ENCODE assay signal across 9 mouse cellular contexts in the genomic region with DNA sequence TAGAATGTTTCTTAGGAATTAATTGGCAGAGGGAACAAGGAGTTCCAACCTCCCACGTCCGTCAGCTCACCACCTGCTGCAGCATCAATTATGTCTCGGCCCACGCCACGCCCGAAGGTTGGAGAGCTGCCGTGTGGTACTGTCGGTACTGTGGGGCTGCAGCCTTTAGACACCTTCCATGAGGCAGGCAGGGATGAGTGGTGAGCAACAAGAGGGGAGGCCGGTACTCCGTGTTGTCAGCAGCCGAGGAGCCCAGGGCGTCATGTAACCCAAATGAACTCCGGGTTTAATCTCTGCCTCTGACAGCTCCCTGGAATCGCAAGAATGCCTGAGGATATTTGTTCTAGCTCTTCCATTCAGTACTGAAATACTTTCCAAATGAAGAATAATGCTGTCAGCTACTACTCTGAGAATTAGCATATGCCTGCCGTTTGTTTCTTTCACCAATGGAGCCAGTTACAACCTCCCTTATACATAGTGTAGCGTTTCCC.
DNase-seq lines count a peak whose midpoint lies in the region; ATAC-seq and TF ChIP-seq lines count a peak whose summit lies in the region.
"Had no signal": no experiment of that assay in that cellular context is flagged by ENCODE, and none has a peak within 500 bp of the region (broad histone marks: within the 10 kb centered on the region; RNA-seq: fewer than 3 reads in every experiment).

No protein-coding gene starts in this region.

- ATAC-seq in intestine, embryonic 15.5 days = no peak

- peak; percentile 80 for DNase-seq in heart, embryonic 10.5 days (ENCODE audit: low spot score)
- DNase-seq in heart, adult 8-10 months (ENCODE audit: low spot score) = no peak
- peak; percentile 19 to 26 for DNase-seq in heart, postnatal 14 days
- peak; percentile 89 to 91 for DNase-seq in left cerebral cortex, postnatal 36 days (ENCODE audit: low spot score in 2 of 2)
- DNase-seq in B cell, adult 2 months = no peak
- DNase-seq in gastrocnemius, postnatal 14 days = no peak

- H3K9me3 ChIP-seq in heart, embryonic 10.5 days = no peaks in the 10 kb centered on the region
- H3K9me3 ChIP-seq in intestine, embryonic 15.5 days = no peaks in the 10 kb centered on the region
- H3K9me3 ChIP-seq: neural tube, embryonic 13.5 days had no signal

- no peaks in the 10 kb centered on the region for H3K36me3 ChIP-seq in heart, embryonic 10.5 days
- no peaks in the 10 kb centered on the region for H3K36me3 ChIP-seq in intestine, embryonic 15.5 days
- H3K36me3 ChIP-seq: neural tube, embryonic 13.5 days had no signal

- H3K4me1 ChIP-seq in heart, embryonic 10.5 days = 0 out of 2 replicates have a peak, but pooled peaks cover 14% of the 10 kb centered on the region
- H3K4me1 ChIP-seq in cortical plate, adult 2 months (ENCODE audit: control insufficient read depth, insufficient read depth, low read length) = peaks cover 8% of the 10 kb centered on the region; the same call in 1 of the 2 replicates
- no peaks in the 10 kb centered on the region for H3K4me1 ChIP-seq in intestine, embryonic 15.5 days (replicated peaks)

- no peak overlapping the region for H3K9ac ChIP-seq in intestine, embryonic 15.5 days
- H3K9ac ChIP-seq: neural tube, embryonic 13.5 days had no signal

- intact Hi-C loops in heart, postnatal 14 days (cut with DNase I) = no loop called here
- intact Hi-C loops in left cerebral cortex, postnatal 36 days (cut with DNase I) = loop anchor here (5.0 kb wide), 1 partner anchor 144 kb away; no protein-coding TSS in a partner anchor
- intact Hi-C loops in gastrocnemius, postnatal 14 days (cut with DNase I; ENCODE audit: low total_unique reads) = no loop called here

- TF ChIP-seq CTCF in cortical plate, adult 2 months (IDR thresholded peaks at IDR 0.05; ENCODE audit: extremely low read depth, insufficient read depth, low read length) = no peak

- no peak overlapping the region for H3K4me2 ChIP-seq in intestine, embryonic 15.5 days (replicated peaks)
- H3K4me2 ChIP-seq: neural tube, embryonic 13.5 days had no signal

- TF ChIP-seq POLR2A in cortical plate, adult 2 months (IDR thresholded peaks at IDR 0.05; ENCODE audit: extremely low read depth, insufficient read depth, low read length) = no peak

- no peak overlapping the region for H3K4me3 ChIP-seq in heart, embryonic 10.5 days
- no peak overlapping the region for H3K4me3 ChIP-seq in cortical plate, adult 2 months (ENCODE audit: insufficient read depth, low read length)
- H3K4me3 ChIP-seq in intestine, embryonic 15.5 days (replicated peaks) = no peak overlapping the region
- H3K4me3 ChIP-seq: neural tube, embryonic 13.5 days had no signal

- WGBS in heart, embryonic 10.5 days = 61% methylated on average over 16 of the region's 16 CpGs
- 67% methylated on average over 16 of the region's 16 CpGs for WGBS in intestine, embryonic 15.5 days

- no peaks in the 10 kb centered on the region; the same call in 1 of the 2 replicates for H3K27me3 ChIP-seq in heart, embryonic 10.5 days (ENCODE audit: insufficient read depth, poor library complexity, severe bottlenecking)
- H3K27me3 ChIP-seq in intestine, embryonic 15.5 days (replicated peaks) = no peaks in the 10 kb centered on the region
- H3K27me3 ChIP-seq: neural tube, embryonic 13.5 days had no signal

- no peak overlapping the region for H3K27ac ChIP-seq in heart, embryonic 10.5 days
- H3K27ac ChIP-seq in cortical plate, adult 2 months (ENCODE audit: insufficient read depth, low read length) = 0 out of 2 replicates have a peak overlapping the region, but pooled peaks have one; percentile 63
- no peak overlapping the region for H3K27ac ChIP-seq in intestine, embryonic 15.5 days
- H3K27ac ChIP-seq: neural tube, embryonic 13.5 days had no signal

Comparison
In these comparisons a context has a peak if more than half of its experiments do, and no peak if none do; other contexts are left out.
1. DNase-seq: peak in heart, embryonic 10.5 days (single experiment), heart, postnatal 14 days (2 of 2) and left cerebral cortex, postnatal 36 days (2 of 2); none in heart, adult 8-10 months (single experiment), B cell, adult 2 months (0 of 2) and gastrocnemius, postnatal 14 days (single experiment).